Mouse (Mus musculus) liver, adult 10 weeks (tissue): ENCODE data around the gene Vsig8. TPM values are rescaled to one million over a fixed set of nuclear protein-coding genes. Genes with fewer than 3 reads are reported as not detected.

Source experiments
- polyA plus RNA-seq: library from polyadenylated mRNA; stranded (reverse); fragments of 350-450 nt; fragmentation: Illumina TruSeq; extraction: RNeasy Lipid Tissue Mini Kit (QIAGEN cat#74804); gene quantifications from one replicate; pipeline ENCODE4 v1.2.3, GENCODE M21; 2014; ENCODE audit warnings: low read depth, low replicate concordance

The Vsig8 gene
- polyA plus RNA-seq: not detected

GRCm38 (mm10) chr1:172555638-172556037, at the start of gene Vsig8:
Vsig8 (plus strand) TSS chr1:172555938.

DNA sequence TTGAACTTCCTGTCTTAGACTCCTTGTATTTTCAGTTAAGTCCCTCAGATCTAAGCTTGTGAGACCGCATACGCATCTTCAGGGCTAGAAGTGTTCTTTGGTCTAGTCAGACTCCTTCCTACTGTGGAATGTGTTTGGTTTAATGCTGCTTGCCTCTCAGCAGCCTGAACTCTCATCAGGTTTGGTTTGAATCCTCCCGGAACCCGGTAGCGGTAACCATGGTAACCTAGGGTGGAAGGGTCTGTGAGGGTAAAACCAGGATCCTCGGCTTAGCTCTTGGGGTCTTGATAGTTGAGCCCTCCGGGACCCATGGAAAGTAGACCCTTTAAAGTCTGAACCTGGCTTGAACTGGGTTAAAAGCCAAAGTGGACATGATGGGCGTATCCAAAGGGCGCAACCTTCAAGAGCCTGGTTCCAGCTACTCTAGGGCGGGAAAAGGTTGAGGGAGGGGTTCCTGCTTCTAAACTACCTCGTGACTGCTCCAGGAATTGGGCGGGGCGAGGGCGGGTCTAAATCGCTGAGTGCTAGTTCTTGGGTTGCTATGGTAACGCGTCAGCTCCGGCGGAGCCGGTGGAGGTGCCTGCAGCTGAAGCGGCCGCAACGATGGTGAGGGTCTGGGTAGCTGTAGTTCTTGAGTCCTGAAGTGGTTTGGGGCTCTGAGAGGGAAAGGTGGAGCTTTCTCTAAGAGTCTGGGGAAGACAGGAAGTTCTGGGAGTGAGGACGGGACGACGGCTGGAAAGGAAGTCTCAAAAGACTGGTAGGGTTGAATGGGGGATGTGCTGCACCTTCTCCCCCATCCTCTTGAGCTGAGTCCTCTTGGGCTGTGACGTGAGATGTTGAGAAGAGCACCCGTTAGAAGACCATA, 34.9 kb upstream of the Vsig8 start, which contains the start of gene Cfap45:
Gene Cfap45 (plus strand): TSS at position 226 of the 865 bp plus-strand sequence.

GRCm38 (mm10) chr1:172590385-172590784, 34.6 kb downstream of the Vsig8 start, which contains the start of gene Slamf8:
Slamf8 (minus strand) TSS chr1:172590568.

DNA sequence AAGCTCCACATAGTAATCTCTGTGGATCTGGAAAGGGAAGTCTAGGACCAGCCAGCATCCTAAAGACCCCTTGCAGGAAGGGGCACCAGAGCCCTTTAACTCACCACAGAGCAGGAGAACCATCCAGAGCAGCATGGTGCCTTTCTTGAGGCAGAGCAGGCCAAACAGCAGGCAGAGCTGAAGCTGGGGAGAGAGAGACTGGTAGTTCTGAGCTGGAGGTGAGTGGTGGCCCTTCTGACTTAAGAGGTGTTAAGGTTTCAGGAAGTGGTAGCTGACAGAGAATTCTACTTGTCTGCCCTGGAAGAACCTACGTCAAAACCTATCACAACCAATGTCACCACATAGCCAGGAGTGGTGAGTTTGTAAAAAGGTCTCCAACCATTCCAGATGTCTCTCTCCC, 46.6 kb downstream of the Vsig8 start, which contains the start of gene Fcrl6:
Gene Fcrl6 (minus strand): TSS at position 226 of the 400 bp plus-strand sequence.

Other genes with a start within 250 kb of the Vsig8 start
- not detected for gene Kcnj9, start 226.6 kb upstream of the Vsig8 start, polyA plus RNA-seq
- 1.0 TPM for gene Kcnj10, start 214.7 kb upstream of the Vsig8 start, polyA plus RNA-seq
- gene Pigm, start 179.4 kb upstream of the Vsig8 start, polyA plus RNA-seq: 7.2 TPM
- not detected for gene Slamf9, start 80.6 kb upstream of the Vsig8 start, polyA plus RNA-seq
- gene Igsf9, start 74.2 kb upstream of the Vsig8 start, polyA plus RNA-seq: not detected
- 4.8 TPM for gene Tagln2, start 55.9 kb upstream of the Vsig8 start, polyA plus RNA-seq
- gene Cfap45, start 35.1 kb upstream of the Vsig8 start, polyA plus RNA-seq: not detected
- gene Slamf8, start 34.6 kb downstream of the Vsig8 start, polyA plus RNA-seq: not detected
- gene Fcrl6, start 46.6 kb downstream of the Vsig8 start, polyA plus RNA-seq: not detected
- gene Dusp23, start 77.0 kb downstream of the Vsig8 start, polyA plus RNA-seq: 3.8 TPM
- 1,350 TPM for gene Crp, start 142.1 kb downstream of the Vsig8 start, polyA plus RNA-seq